Mouse (Mus musculus): ENCODE results near the gene Capzb.

- TF ChIP-seq EP300 (IDR thresholded peaks at IDR 0.05) (no peak), CTCF (IDR thresholded peaks at IDR 0.05) (no peak)
These were observed 81.9 kb downstream of the Capzb start for GRCm38 (mm10) chr4:139274573-139274972.

Measured in lung, postnatal 0 days (tissue).